Mouse (Mus musculus) brain, embryonic 14.5 days (tissue): ENCODE data around the gene Fbln7.

Source experiments
- CTCF ChIP-seq: fragments of 200-500 bp; IDR thresholded peaks from 2 replicates; pipeline ENCODE4 v1.5.1; 2012; ENCODE audit warnings: inconsistent platforms, mild to moderate bottlenecking, moderate library complexity, borderline replicate concordance; ENCODE audit not compliant: insufficient read depth, insufficient read length; ENCODE audit errors: extremely low read depth
- POLR2A ChIP-seq: fragments of 200-500 bp; IDR thresholded peaks from 2 replicates; pipeline ENCODE4 v1.6.1; 2012; ENCODE audit warnings: mild to moderate bottlenecking, inconsistent platforms, borderline replicate concordance; ENCODE audit not compliant: poor library complexity, insufficient read depth, insufficient read length, severe bottlenecking; ENCODE audit errors: extremely low read depth

DNA sequence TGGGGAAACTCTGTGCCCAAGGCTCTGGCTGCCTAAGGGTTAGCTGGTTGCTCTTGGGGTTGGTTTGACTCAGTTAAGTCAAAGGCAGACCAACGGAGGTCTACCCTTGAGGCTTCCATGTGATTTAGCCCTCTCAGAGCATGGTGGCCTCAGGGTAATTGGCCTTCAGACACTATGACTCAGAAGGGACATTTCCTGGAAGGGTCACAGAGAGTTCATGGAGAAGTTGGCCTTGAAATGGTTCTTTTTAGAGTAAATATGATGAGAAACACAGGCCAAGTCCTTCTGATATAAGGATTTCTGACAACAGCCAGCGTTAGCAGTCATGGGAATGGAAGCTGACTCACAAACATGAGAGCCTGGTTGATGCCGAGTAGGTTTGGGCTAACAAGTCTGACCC lies 40.9 kb downstream of the Fbln7 start:
- TF ChIP-seq POLR2A (no peak), CTCF (no peak)
